Mouse (Mus musculus): ENCODE results near the gene Mosmo. TPM values are rescaled to one million over a fixed set of nuclear protein-coding genes. Genes with fewer than 3 reads are reported as not detected.

The Mosmo gene
- 15.8 and 18.1 TPM in 2 replicates for polyA plus RNA-seq (2014; fragmentation: Nextera tagmentation; extraction: Ambion mirVana)

DNA sequence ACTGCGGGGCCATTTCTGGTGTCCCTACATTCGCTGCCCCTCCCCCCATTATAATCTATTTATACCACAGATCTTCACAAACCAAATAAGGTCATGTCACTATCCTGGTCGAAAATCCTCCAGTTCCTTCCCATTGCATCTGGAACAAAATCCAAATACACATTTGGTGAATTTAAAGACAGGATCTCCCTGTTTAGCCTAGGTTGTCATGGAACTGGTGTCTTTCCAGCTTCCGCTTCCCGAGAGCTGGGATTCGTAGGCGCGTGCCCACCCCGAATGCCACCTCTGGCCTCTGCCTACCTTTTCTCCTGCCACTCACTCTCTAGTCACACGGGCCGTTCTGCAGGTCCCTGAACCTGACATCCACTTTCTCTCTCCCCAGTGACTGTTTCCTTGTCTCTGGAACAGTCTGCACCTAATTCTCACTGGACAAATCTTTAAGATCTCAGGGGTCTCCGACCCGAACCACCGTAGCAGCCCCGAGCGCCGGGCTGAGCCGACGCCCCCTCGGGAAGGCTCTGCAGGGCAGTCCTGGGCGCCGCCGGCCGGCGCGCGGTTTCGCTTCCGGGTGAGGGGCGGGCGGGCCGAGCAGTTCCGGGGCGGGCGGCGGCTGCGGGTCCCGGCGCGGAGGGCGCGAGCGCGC, at the start of gene Mosmo:
Mosmo (plus strand) TSS at position 618 of the 643 bp plus-strand sequence.
- ATAC-seq (ENCODE audit: insufficient number of reproducible peaks, low FRiP score, low TSS enrichment, low read depth), result peak; percentile 90
- Histone ChIP-seq H3K9me3 (ENCODE audit: control insufficient read depth, low read length) (no peaks in the 10 kb centered on the region), H3K4me2 (ENCODE audit: low read depth, severe bottlenecking) (peak within 1 kb of the TSS; percentile 78), H3K4me3 (ENCODE audit: low read depth, low read length) (peak within 1 kb of the TSS; percentile 87), H3K9ac (ENCODE audit: low read length) (peak within 1 kb of the TSS; percentile 90), H3K27me3 (ENCODE audit: control insufficient read depth, insufficient read depth, low read length) (no peaks in the 10 kb centered on the region), H3K36me3 (ENCODE audit: control insufficient read depth, insufficient read depth, low read length) (no peaks in the 10 kb centered on the region), H3K4me1 (ENCODE audit: control insufficient read depth, insufficient read depth, low read length) (peaks cover 3% of the 10 kb centered on the region; the same call in 1 of the 2 replicates), H3K27ac (replicated peaks; ENCODE audit: low read depth, low read length) (0 out of 2 replicates have a peak within 1 kb of the TSS, but pooled peaks have one; percentile 58)
- WGBS, result 1% methylated on average over 41 of the region's 44 CpGs
- DNase-seq (ENCODE audit: low spot score), result peak; percentile 85

- no peaks in the 10 kb centered on the region for H3K27me3 ChIP-seq (ENCODE audit: control insufficient read depth, insufficient read depth, low read length)
- DNase-seq (ENCODE audit: low spot score), result no peak
- H3K9me3 ChIP-seq (ENCODE audit: control insufficient read depth, low read length), result no peaks in the 10 kb centered on the region
- ATAC-seq (ENCODE audit: insufficient number of reproducible peaks, low FRiP score, low TSS enrichment, low read depth), result no peak
- 81% methylated on average over 1 of the region's 1 CpGs for WGBS
- no peak overlapping the region for H3K4me2 ChIP-seq (ENCODE audit: low read depth, severe bottlenecking)
- H3K4me3 ChIP-seq (ENCODE audit: low read depth, low read length), result no peak overlapping the region
- H3K27ac ChIP-seq (replicated peaks; ENCODE audit: low read depth, low read length), result no peak overlapping the region
- H3K9ac ChIP-seq (ENCODE audit: low read length), result no peak overlapping the region
- H3K4me1 ChIP-seq (ENCODE audit: control insufficient read depth, insufficient read depth, low read length), result no peaks in the 10 kb centered on the region; the same call in 1 of the 2 replicates
- H3K36me3 ChIP-seq (ENCODE audit: control insufficient read depth, insufficient read depth, low read length), result no peaks in the 10 kb centered on the region
These were observed 44.9 kb upstream of the Mosmo start for GRCm38 (mm10) chr7:120632518-120632917.

- peak overlapping the region; percentile 92 for H3K9ac ChIP-seq (ENCODE audit: low read length)
- H3K9me3 ChIP-seq (ENCODE audit: control insufficient read depth, low read length), result no peaks in the 10 kb centered on the region
- no peaks in the 10 kb centered on the region for H3K27me3 ChIP-seq (ENCODE audit: control insufficient read depth, insufficient read depth, low read length)
- no peaks in the 10 kb centered on the region for H3K36me3 ChIP-seq (ENCODE audit: control insufficient read depth, insufficient read depth, low read length)
- H3K4me2 ChIP-seq (ENCODE audit: low read depth, severe bottlenecking), result peak overlapping the region; percentile 79
- H3K27ac ChIP-seq (replicated peaks; ENCODE audit: low read depth, low read length), result peak overlapping the region; percentile 85
- no peak for ATAC-seq (ENCODE audit: insufficient number of reproducible peaks, low FRiP score, low TSS enrichment, low read depth)
- WGBS, result 12% methylated on average over 9 of the region's 9 CpGs
- H3K4me1 ChIP-seq (ENCODE audit: control insufficient read depth, insufficient read depth, low read length), result no peaks in the 10 kb centered on the region; the same call in 1 of the 2 replicates
- peak; percentile 33 for DNase-seq (ENCODE audit: low spot score)
- peak overlapping the region; percentile 94 for H3K4me3 ChIP-seq (ENCODE audit: low read depth, low read length)
These were observed 43.1 kb upstream of the Mosmo start for GRCm38 (mm10) chr7:120634301-120634700.

GRCm38 (mm10) chr7:120634711-120635361, 42.6 kb upstream of the Mosmo start, which contains the start of gene Uqcrc2:
Gene Uqcrc2, plus strand, starts transcription at chr7:120635176.
- Histone ChIP-seq H3K4me2 (ENCODE audit: low read depth, severe bottlenecking) (peak within 1 kb of the TSS; percentile 79), H3K27me3 (ENCODE audit: control insufficient read depth, insufficient read depth, low read length) (no peaks in the 10 kb centered on the region), H3K9me3 (ENCODE audit: control insufficient read depth, low read length) (no peaks in the 10 kb centered on the region), H3K4me3 (ENCODE audit: low read depth, low read length) (peak within 1 kb of the TSS; percentile 94), H3K36me3 (ENCODE audit: control insufficient read depth, insufficient read depth, low read length) (no peaks in the 10 kb centered on the region), H3K9ac (ENCODE audit: low read length) (peak within 1 kb of the TSS; percentile 92), H3K27ac (replicated peaks; ENCODE audit: low read depth, low read length) (peak within 1 kb of the TSS; percentile 85), H3K4me1 (ENCODE audit: control insufficient read depth, insufficient read depth, low read length) (no peaks in the 10 kb centered on the region; the same call in 1 of the 2 replicates)
- ATAC-seq (ENCODE audit: insufficient number of reproducible peaks, low FRiP score, low TSS enrichment, low read depth), result peak; percentile 99
- peak; percentile 93 for DNase-seq (ENCODE audit: low spot score)
- under 1% methylated on average over 45 of the region's 45 CpGs for WGBS

GRCm38 (mm10) chr7:120635362-120635781, 42.0 kb upstream of the Mosmo start:
- H3K27me3 ChIP-seq (ENCODE audit: control insufficient read depth, insufficient read depth, low read length), result no peaks in the 10 kb centered on the region
- peak overlapping the region; percentile 85; the same call in 1 of the 2 replicates for H3K27ac ChIP-seq (replicated peaks; ENCODE audit: low read depth, low read length)
- no peaks in the 10 kb centered on the region; the same call in 1 of the 2 replicates for H3K4me1 ChIP-seq (ENCODE audit: control insufficient read depth, insufficient read depth, low read length)
- DNase-seq (ENCODE audit: low spot score), result no peak
- ATAC-seq (ENCODE audit: insufficient number of reproducible peaks, low FRiP score, low TSS enrichment, low read depth), result peak; percentile 80
- H3K9me3 ChIP-seq (ENCODE audit: control insufficient read depth, low read length), result no peaks in the 10 kb centered on the region
- H3K36me3 ChIP-seq (ENCODE audit: control insufficient read depth, insufficient read depth, low read length), result peaks cover 4% of the 10 kb centered on the region; the same call in 1 of the 2 replicates
- H3K4me3 ChIP-seq (ENCODE audit: low read depth, low read length), result peak overlapping the region; percentile 94
- H3K9ac ChIP-seq (ENCODE audit: low read length), result peak overlapping the region; percentile 92
- peak overlapping the region; percentile 79 for H3K4me2 ChIP-seq (ENCODE audit: low read depth, severe bottlenecking)
- WGBS, result under 1% methylated on average over 32 of the region's 32 CpGs

- 2% methylated on average over 11 of the region's 11 CpGs for WGBS
- Histone ChIP-seq H3K9ac (ENCODE audit: low read length) (peak overlapping the region; percentile 92), H3K4me2 (ENCODE audit: low read depth, severe bottlenecking) (peak overlapping the region; percentile 79), H3K4me1 (ENCODE audit: control insufficient read depth, insufficient read depth, low read length) (no peaks in the 10 kb centered on the region; the same call in 1 of the 2 replicates), H3K36me3 (ENCODE audit: control insufficient read depth, insufficient read depth, low read length) (peaks cover 5% of the 10 kb centered on the region; the same call in 1 of the 2 replicates), H3K27me3 (ENCODE audit: control insufficient read depth, insufficient read depth, low read length) (no peaks in the 10 kb centered on the region), H3K27ac (replicated peaks; ENCODE audit: low read depth, low read length) (no peak overlapping the region), H3K9me3 (ENCODE audit: control insufficient read depth, low read length) (no peaks in the 10 kb centered on the region), H3K4me3 (ENCODE audit: low read depth, low read length) (peak overlapping the region; percentile 94)
- DNase-seq (ENCODE audit: low spot score), result no peak
- ATAC-seq (ENCODE audit: insufficient number of reproducible peaks, low FRiP score, low TSS enrichment, low read depth), result no peak
These were observed 41.6 kb upstream of the Mosmo start for GRCm38 (mm10) chr7:120635821-120636220.

GRCm38 (mm10) chr7:120643217-120643616, 34.2 kb upstream of the Mosmo start:
- no peaks in the 10 kb centered on the region for H3K27me3 ChIP-seq (ENCODE audit: control insufficient read depth, insufficient read depth, low read length)
- 76% methylated on average over 4 of the region's 4 CpGs for WGBS
- no peak overlapping the region for H3K4me3 ChIP-seq (ENCODE audit: low read depth, low read length)
- no peaks in the 10 kb centered on the region for H3K4me1 ChIP-seq (ENCODE audit: control insufficient read depth, insufficient read depth, low read length)
- ATAC-seq (ENCODE audit: insufficient number of reproducible peaks, low FRiP score, low TSS enrichment, low read depth) (no peak), DNase-seq (ENCODE audit: low spot score) (no peak)
- H3K36me3 ChIP-seq (ENCODE audit: control insufficient read depth, insufficient read depth, low read length), result peaks cover 17% of the 10 kb centered on the region; the same call in 1 of the 2 replicates
- no peaks in the 10 kb centered on the region for H3K9me3 ChIP-seq (ENCODE audit: control insufficient read depth, low read length)
- no peak overlapping the region for H3K27ac ChIP-seq (replicated peaks; ENCODE audit: low read depth, low read length)
- no peak overlapping the region for H3K4me2 ChIP-seq (ENCODE audit: low read depth, severe bottlenecking)
- no peak overlapping the region for H3K9ac ChIP-seq (ENCODE audit: low read length)

- Histone ChIP-seq H3K9ac (ENCODE audit: low read length) (no peak overlapping the region), H3K4me1 (ENCODE audit: control insufficient read depth, insufficient read depth, low read length) (no peaks in the 10 kb centered on the region), H3K36me3 (ENCODE audit: control insufficient read depth, insufficient read depth, low read length) (peaks cover 13% of the 10 kb centered on the region; the same call in 1 of the 2 replicates), H3K27ac (replicated peaks; ENCODE audit: low read depth, low read length) (no peak overlapping the region), H3K4me2 (ENCODE audit: low read depth, severe bottlenecking) (no peak overlapping the region), H3K27me3 (ENCODE audit: control insufficient read depth, insufficient read depth, low read length) (no peaks in the 10 kb centered on the region), H3K9me3 (ENCODE audit: control insufficient read depth, low read length) (no peaks in the 10 kb centered on the region), H3K4me3 (ENCODE audit: low read depth, low read length) (no peak overlapping the region)
- 89% methylated on average over 2 of the region's 2 CpGs for WGBS
- DNase-seq (ENCODE audit: low spot score) (no peak), ATAC-seq (ENCODE audit: insufficient number of reproducible peaks, low FRiP score, low TSS enrichment, low read depth) (no peak)
These were observed 29.6 kb upstream of the Mosmo start for GRCm38 (mm10) chr7:120647849-120648248.
